Mouse (Mus musculus) urinary bladder, postnatal 4 days (tissue): ENCODE results near the gene Myh10.

Experiments
- DNase-seq, 2 experiments: peaks; one replicate each; pipeline ENCODE4 v3.0.0; 2021 to 2022; ENCODE audit warnings: low spot score in 2 of 2

Myh10 gene

GRCm38 (mm10) chr11:68859943-68860593 lies 168.7 kb downstream of the Myh10 start:
- DNase-seq = no peak

GRCm38 (mm10) chr11:68862260-68862659 lies 170.9 kb downstream of the Myh10 start:
- no peak for DNase-seq

DNA sequence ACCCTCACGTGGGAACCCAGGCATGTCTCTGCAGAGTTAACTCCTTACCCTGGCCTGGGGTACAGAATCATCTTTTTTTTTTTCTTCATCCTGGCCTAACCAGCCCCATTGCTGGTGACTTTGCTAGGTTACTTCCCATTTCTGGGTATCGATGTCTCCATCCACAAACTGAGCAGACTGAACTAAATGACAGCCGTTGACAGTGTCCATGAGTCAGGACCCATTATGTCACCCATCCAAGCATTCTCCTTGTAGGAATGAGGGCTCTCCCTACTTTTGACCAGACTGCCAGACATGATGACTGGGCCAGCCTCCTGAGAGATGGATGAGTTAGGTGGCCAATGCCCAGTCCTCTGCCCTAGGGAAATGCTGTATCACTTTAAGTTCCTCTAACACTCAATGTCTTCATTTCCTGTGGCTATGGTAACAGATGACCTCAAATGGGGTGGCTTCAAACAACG lies 172.3 kb downstream of the Myh10 start:
- DNase-seq = no peak

DNA sequence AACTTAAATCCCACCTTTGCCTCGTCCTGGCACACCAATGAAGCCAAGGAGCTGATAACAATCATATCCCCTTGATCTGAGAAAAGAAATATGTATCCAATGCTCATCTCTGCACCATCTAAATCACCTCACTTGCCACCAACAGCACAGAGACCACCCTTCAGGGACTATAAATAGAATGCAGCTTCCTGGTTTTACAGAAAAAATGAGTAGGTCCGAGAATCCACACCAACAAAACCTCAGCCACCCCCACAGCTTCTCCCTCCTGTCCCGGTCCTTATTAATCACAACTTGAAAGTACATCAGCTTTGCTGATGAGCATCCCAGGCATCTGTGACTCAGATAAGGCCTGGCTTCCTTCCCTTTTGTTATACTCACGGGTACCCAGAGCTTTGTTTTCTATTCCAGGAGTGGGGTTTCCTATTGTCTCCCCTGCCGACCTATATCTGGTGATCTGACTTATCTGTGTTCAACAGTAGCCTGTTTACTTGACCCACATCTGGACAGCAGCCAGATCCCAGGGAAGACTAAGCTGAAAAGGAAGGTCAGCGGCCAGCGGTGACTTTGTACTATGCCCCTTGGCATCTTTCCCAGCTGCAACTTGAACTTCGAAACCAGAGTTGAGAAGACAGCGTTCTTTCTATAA lies 173.3 kb downstream of the Myh10 start:
- DNase-seq = peak; percentile 41 to 68
